Mouse (Mus musculus) left cerebral cortex, postnatal 14 days (tissue): ENCODE measurements around the gene Capza2. TPM values are rescaled to one million over a fixed set of nuclear protein-coding genes. Genes with fewer than 3 reads are reported as not detected.
"Not testable (repeated sequence)": the region's sequence is repeated elsewhere in the genome, so short reads cannot be mapped to it uniquely, and the experiment has no call there.

Experiments
- DNase-seq, 2 experiments: peaks; one replicate each; pipeline ENCODE4 v3.0.0; 2021 to 2022; ENCODE audit warnings: low spot score in 2 of 2, mixed read lengths in 1 of 2
- intact Hi-C: fragments of 180-260 bp; cut with DNase I; formaldehyde crosslinking; loops from one replicate; pipeline ENCODE4 v1.15.1; 2025
- total RNA-seq, 2 experiments: library from RNA; stranded (reverse); gene quantifications; 2 replicates each; pipeline ENCODE4 v1.2.3; 2021

Capza2 gene
- total RNA-seq, 2 experiments from 2014 or later: 251 to 260 TPM

DNA sequence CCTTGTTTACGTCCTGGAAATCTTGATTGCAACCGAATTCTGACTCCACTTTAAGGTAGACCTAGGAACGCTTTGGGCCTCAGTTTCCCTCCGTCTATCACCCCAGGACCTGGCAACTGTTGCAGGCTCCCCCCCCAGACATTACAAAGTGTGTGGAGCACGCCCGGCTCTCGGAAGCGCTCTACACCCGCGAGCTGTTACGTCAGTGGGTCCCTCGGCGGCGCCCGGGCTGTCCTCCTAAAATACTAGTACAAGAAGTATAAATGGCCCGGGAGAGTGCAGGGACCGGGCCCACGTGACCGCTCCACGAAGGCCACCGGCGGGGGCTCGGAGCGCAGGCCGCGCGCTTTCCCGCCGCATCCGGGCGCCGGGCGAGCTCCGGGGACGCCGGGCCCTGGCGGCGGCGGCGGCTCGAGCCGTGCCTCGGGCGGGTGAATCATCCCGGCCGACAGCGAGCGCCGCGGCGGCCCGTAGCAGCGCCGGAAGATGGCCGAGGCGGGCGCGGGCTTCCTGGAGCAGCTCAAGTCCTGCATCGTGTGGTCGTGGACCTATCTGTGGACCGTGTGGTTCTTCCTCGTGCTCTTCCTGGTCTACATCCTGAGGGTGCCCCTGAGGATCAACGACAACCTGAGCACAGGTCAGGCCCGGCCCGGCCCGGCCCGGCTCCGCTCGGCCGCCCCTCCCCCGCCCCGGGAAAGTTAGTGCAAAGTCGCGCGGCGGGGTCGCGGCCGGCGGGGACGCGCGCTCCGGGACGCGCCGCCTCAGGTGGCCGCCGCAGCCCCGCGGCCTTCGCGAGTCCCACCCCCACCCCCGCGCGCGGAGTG lies 57.9 kb downstream of the Capza2 start:
- intact Hi-C loops: no loop called here
- peak; percentile 53 to 55 for DNase-seq

GRCm38 (mm10) chr6:17694550-17694951 lies 58.5 kb downstream of the Capza2 start:
- intact Hi-C loops: no loop called here
- peak; percentile 42 to 52 for DNase-seq

DNA sequence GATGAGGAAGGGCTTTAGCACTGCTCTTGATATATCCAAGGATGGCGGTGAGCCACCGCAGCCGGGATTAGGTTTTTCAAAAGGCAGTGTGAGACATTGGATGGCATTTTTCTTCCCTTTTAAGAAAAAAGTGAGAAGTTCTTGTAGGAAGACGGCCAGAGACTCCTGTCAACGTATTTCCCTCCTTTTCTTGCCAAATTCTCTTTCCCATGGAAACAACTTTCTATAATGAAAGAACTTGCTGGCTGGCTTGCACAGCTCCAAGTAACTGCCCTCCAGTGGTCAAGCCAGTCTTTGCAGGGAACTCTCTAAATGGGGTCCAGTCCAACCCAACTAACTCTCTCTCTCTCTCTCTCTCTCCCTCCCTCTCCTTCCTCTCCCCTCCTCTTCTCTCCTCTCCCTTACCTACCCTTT lies 60.3 kb downstream of the Capza2 start:
- intact Hi-C loops: no loop called here
- DNase-seq: peak; percentile 73 to 81

- DNase-seq: no peak
- intact Hi-C loops: no loop called here
Measured at GRCm38 (mm10) chr6:17700936-17701612, 65.0 kb downstream of the Capza2 start.

DNA sequence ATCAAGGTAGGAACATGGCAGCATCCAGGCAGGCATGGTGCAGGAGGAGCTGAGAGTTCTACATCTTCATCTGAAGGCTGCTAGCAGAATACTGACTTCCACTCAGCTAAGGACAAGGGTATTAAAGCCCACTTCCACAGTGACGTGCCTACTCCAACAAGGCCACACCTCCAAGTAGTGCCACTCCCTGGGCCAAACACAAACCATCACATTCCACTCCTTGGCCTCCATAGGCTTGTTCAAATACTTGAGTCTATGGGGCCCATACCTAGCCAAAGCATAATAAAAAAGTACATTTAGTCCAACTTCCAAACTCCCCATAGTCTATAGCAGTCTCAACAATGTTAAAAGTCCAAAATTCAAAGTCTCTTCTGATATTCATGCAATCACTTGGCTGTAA lies 68.0 kb downstream of the Capza2 start:
- DNase-seq, intact Hi-C loops: not testable (repeated sequence)

DNA sequence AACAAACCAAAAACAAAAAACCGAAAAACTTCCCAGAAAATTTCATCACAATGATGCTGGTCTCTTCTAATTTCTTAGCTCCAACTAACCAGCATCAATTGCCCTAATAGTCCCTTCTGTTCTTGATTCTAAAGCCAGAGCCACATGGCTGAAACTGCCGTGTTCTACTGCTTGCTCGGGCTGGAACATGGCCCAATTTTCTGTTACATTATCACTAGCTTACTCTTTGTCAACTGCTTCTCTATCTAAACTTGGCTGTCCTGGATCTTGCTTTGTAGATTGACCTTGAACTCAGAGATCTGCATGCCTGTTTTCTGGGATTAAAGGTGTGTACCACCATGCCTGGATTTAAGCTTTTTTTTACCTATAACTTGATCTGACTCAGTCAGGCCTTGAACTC lies 69.9 kb downstream of the Capza2 start:
- no peak for DNase-seq
- intact Hi-C loops: no loop called here

Other genes with a start within 250 kb of the Capza2 start
- gene Met, start 172.4 kb upstream of the Capza2 start, total RNA-seq: 10 to 100 TPM; 37.7 to 47.2 TPM
- 10 to 100 TPM; 36.8 to 38.5 TPM for gene St7, start 56.7 kb downstream of the Capza2 start, total RNA-seq